Mouse (Mus musculus) kidney, postnatal 4 days (tissue): ENCODE measurements around the gene Ces1d.

Source experiments
- DNase-seq, 2 experiments: peaks; one replicate each; pipeline ENCODE4 v3.0.0; 2021; ENCODE audit warnings: mixed read lengths in 2 of 2

Ces1d gene

GRCm38 (mm10) chr8:93132196-93132595 lies 65.4 kb downstream of the Ces1d start:
- DNase-seq, result no peak

- DNase-seq, result no peak
These were observed 66.2 kb downstream of the Ces1d start, which contains the start of gene Ces1c for GRCm38 (mm10) chr8:93131233-93131980. Ces1c (minus strand) TSS chr8:93131283.

DNA sequence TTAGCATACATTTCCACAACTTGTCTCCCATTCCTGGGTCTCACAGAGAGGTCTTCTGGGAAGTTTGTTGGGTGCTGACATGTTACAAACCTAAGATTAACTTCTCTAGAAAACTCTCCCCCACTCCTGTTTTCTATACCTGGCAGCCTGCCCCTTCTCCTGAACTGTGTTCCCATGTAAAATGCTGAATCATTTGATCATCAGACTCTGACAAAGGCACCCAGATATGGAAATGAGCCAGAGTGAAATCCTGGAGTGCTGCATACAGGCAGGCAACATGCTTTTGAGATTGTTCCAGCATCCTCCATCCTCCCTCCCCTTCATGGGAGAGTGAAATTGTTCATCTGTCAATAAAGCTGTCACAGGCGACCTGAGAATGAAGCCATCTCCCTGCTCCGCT lies 71.2 kb downstream of the Ces1d start:
- no peak for DNase-seq

- DNase-seq, result no peak
These were observed 75.6 kb downstream of the Ces1d start for GRCm38 (mm10) chr8:93122005-93122404.
